Mouse (Mus musculus) frontal cortex, adult (tissue): ENCODE measurements around the gene Dppa1.
"Not testable (repeated sequence)": the region's sequence is repeated elsewhere in the genome, so short reads cannot be mapped to it uniquely, and the experiment has no call there.

Source experiments
- ATAC-seq: cut with Nextera tagmentation; 2 replicates; pipeline ENCODE4 v1.9.2; 2017; ENCODE audit warnings: mild to moderate bottlenecking, moderate library complexity, mixed read lengths; ENCODE audit not compliant: low TSS enrichment

Dppa1 gene

GRCm38 (mm10) chr11:46629211-46629795 lies at the start of gene Dppa1:
Gene Dppa1 (minus strand): TSS chr11:46629261.
- ATAC-seq, result no peak

GRCm38 (mm10) chr11:46667938-46668337 lies 38.9 kb upstream of the Dppa1 start:
- 0 out of 2 replicates have a peak, but pooled peaks have one; percentile 13 for ATAC-seq

GRCm38 (mm10) chr11:46667105-46667504 lies 38.0 kb upstream of the Dppa1 start:
- ATAC-seq, result peak; percentile 76

- ATAC-seq, result peak; percentile 90
These were observed 36.8 kb upstream of the Dppa1 start for GRCm38 (mm10) chr11:46665599-46666522.

GRCm38 (mm10) chr11:46663215-46663614 lies 34.2 kb upstream of the Dppa1 start:
- no peak for ATAC-seq

GRCm38 (mm10) chr11:46652476-46652875 lies 23.4 kb upstream of the Dppa1 start:
- ATAC-seq, result peak; percentile 93

GRCm38 (mm10) chr11:46649655-46650054 lies 20.6 kb upstream of the Dppa1 start:
- ATAC-seq, result not testable (repeated sequence)

GRCm38 (mm10) chr11:46644824-46645223 lies 15.8 kb upstream of the Dppa1 start:
- no peak for ATAC-seq

GRCm38 (mm10) chr11:46636568-46636967 lies 7.5 kb upstream of the Dppa1 start:
- ATAC-seq, result no peak

- ATAC-seq, result not testable (repeated sequence)
These were observed 6.5 kb upstream of the Dppa1 start for GRCm38 (mm10) chr11:46635516-46635915.

GRCm38 (mm10) chr11:46631635-46632034 lies 2.6 kb upstream of the Dppa1 start:
- ATAC-seq, result peak; percentile 98

- peak; percentile 72 for ATAC-seq
These were observed 8.5 kb downstream of the Dppa1 start for GRCm38 (mm10) chr11:46620414-46621168.

- peak; percentile 16; the same call in 1 of the 2 replicates for ATAC-seq
These were observed 9.1 kb downstream of the Dppa1 start for GRCm38 (mm10) chr11:46619929-46620328.

GRCm38 (mm10) chr11:46592416-46592815 lies 36.6 kb downstream of the Dppa1 start:
- no peak for ATAC-seq

- ATAC-seq, result no peak
These were observed 46.3 kb downstream of the Dppa1 start for GRCm38 (mm10) chr11:46582741-46583140.

GRCm38 (mm10) chr11:46580428-46580827 lies 48.6 kb downstream of the Dppa1 start:
- ATAC-seq, result no peak

- ATAC-seq, result no peak
These were observed 50.2 kb downstream of the Dppa1 start for GRCm38 (mm10) chr11:46578771-46579281.

GRCm38 (mm10) chr11:46571327-46571726 lies 57.7 kb downstream of the Dppa1 start, which contains the start of gene BC053393:
Gene BC053393 (plus strand): TSS chr11:46571536.
- ATAC-seq, result peak; percentile 92

GRCm38 (mm10) chr11:46569107-46569506 lies 60.0 kb downstream of the Dppa1 start:
- ATAC-seq, result no peak

GRCm38 (mm10) chr11:46565967-46566366 lies 63.1 kb downstream of the Dppa1 start:
- ATAC-seq, result no peak

- no peak for ATAC-seq
These were observed 64.4 kb downstream of the Dppa1 start for GRCm38 (mm10) chr11:46564671-46565070.

GRCm38 (mm10) chr11:46561096-46561495 lies 68.0 kb downstream of the Dppa1 start:
- no peak for ATAC-seq
